ENCODE assay signal across 31 mouse cellular contexts in genomic region chr8:121560432-121561100, GRCm38 (mm10). TPM values are rescaled to one million over a fixed set of nuclear protein-coding genes. Genes with fewer than 3 reads are reported as not detected.
"Had no signal": no experiment of that assay in that cellular context is flagged by ENCODE, and none has a peak within 500 bp of the region (broad histone marks: within the 10 kb centered on the region; RNA-seq: fewer than 3 reads in every experiment).

No protein-coding gene starts in this region.

- DNase-seq: kidney, postnatal 25 days; layer of hippocampus, adult 9-11 months; liver; lung, adult 18-20 months; lung, postnatal 10 days; lung, postnatal 36 days; retina, postnatal 1 day; right cerebral cortex, postnatal 4 days; thymus, adult 2 months; thymus, postnatal 14 days had no signal

RNA-seq across cellular contexts. Expression of gene 1700018B08Rik, which starts 16.4 kb away (rescaled TPM):
- total RNA-seq: layer of hippocampus, adult 2 months; layer of hippocampus, postnatal 25 days; left cerebral cortex, adult 18-20 months; left cerebral cortex, postnatal 25 days; monocyte, adult 5-6 weeks; neutrophil, adult 5-6 weeks had no signal
- polyA plus RNA-seq: kidney, embryonic 14.5 days; kidney, postnatal 0 days; large intestine, adult 2 months; limb, embryonic 10.5 days; limb, embryonic 13.5 days; liver, embryonic 12.5 days; liver, embryonic 15.5 days; lung, embryonic 15.5 days; midbrain, embryonic 10.5 days; midbrain, embryonic 13.5 days; midbrain, embryonic 16.5 days; myocyte; neural tube, embryonic 13.5 days; stomach, embryonic 14.5 days; stomach, postnatal 0 days had no signal
